Mouse (Mus musculus) liver, adult 2 months (tissue): Measurements from ENCODE around the gene Olfr1328.
"Not testable (repeated sequence)": the region's sequence is repeated elsewhere in the genome, so short reads cannot be mapped to it uniquely, and the experiment has no call there.

ENCODE experiments used
- CTCF ChIP-seq: fragments of 200-500 bp; IDR thresholded peaks from 2 replicates; pipeline ENCODE4 v1.5.1; 2011; ENCODE audit warnings: low read depth, low read length, control low read depth
- POLR2A ChIP-seq: fragments of 200-500 bp; IDR thresholded peaks from 2 replicates; pipeline ENCODE4 v1.6.1; 2011; ENCODE audit warnings: low read length, control low read depth; ENCODE audit not compliant: insufficient read depth; ENCODE audit errors: extremely low read depth

DNA sequence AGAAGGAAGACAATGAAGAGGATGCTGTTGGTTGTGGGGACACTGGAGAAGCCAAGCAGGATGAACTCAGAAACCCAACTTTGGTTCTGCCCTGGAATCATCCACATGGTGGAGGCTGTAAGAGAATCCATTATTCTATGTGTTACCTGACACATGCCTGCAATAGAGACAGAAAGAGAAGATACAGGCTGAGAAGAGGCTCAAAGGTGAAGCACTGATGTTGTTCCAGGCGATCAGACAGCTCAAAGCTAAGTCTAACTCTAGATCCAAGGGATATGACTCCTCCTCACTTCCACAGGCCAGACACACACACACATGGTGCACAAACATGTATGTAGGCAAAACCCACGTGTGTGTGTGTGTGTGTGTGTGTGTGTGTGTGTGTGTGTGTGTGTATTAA is 21.0 kb downstream of the Olfr1328 start, which contains the start of gene Olfr1329:
- not testable (repeated sequence) for TF ChIP-seq POLR2A, CTCF
